Mouse (Mus musculus) cortical plate, adult 2 months (tissue): ENCODE data around the gene Strap.

Source experiments
- CTCF ChIP-seq: fragments of 200-500 bp; IDR thresholded peaks from 2 replicates; pipeline ENCODE4 v1.5.1; 2011; ENCODE audit warnings: mild to moderate bottlenecking, control low read depth, low read length; ENCODE audit not compliant: insufficient read depth; ENCODE audit errors: extremely low read depth
- POLR2A ChIP-seq: fragments of 200-500 bp; IDR thresholded peaks from 2 replicates; pipeline ENCODE4 v1.6.1; 2011; ENCODE audit warnings: mild to moderate bottlenecking, low read length, control low read depth; ENCODE audit not compliant: insufficient read depth; ENCODE audit errors: extremely low read depth

DNA sequence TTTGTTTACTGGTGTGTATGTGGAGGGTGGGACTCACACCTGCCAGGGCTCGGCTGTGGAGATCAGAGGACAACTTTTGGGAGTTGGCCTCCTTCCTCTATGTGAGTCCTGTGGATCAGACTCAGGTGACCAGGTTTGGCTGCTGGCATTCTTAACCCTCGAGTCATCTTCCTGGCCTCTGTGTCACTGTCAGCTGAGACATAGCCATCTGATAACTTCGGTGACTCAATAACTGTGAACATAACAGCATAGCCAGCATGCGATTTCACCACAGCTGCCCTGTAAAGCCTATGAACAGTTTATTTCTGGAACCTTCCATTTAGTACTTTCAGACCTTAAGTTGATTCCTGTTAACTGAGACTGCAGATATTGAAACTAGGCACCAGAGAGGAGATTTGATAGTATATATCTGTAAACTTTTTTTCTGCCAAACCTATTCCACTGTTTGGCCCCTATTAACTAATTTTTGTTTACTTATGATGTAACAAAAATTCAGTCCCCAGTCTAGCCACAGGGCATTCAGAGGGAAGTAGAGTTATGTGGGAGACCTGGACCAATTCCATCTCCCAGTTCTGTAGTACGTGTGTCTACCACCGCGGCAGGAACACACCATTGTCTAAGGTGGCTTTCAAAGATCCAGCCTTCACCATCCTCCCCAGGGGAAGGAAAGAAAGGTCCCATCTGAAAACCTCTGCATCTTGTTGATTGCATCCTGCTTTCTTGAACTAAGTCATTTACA is 49.2 kb downstream of the Strap start:
- TF ChIP-seq CTCF (no peak), POLR2A (no peak)
